Mouse (Mus musculus) 3134 (cell line): Measurements from ENCODE around the gene Slc25a30.
A peak's percentile ranks its signal among the peaks of the same experiment; 100 is the strongest.

Experiments
- DNase-seq: peaks from one replicate; pipeline ENCODE4 v3.0.0-alpha.2; 2011; ENCODE audit warnings: low spot score; ENCODE audit not compliant: insufficient read length; ENCODE audit errors: extremely low read depth

Gene Slc25a30

GRCm38 (mm10) chr14:75786868-75787793 is at the start of gene Slc25a30:
Gene Slc25a30, minus strand, starts transcription at chr14:75787037.
- DNase-seq = peak; percentile 95

DNA sequence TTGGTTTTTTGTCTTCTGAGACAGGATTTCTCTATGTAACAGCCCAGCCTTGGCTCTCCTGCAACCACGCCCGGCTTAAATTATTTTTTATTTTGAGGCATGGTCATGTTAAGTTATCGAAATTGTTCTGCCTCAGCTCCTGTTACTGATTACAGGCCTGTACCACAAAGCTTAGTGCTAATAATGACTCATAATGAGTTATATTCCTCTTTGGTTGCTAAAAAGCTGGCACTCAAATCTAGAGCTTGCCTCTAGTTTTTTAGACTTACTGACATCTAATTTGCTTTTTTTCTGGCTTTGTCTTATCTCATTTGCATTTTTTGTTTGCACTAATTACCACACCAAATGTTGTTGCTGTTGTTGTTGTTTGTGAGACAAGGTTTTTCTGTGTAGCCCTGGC is 49.7 kb upstream of the Slc25a30 start:
- DNase-seq = no peak

- DNase-seq = peak; percentile 71
Observed at GRCm38 (mm10) chr14:75834739-75835381, 48.0 kb upstream of the Slc25a30 start.

DNA sequence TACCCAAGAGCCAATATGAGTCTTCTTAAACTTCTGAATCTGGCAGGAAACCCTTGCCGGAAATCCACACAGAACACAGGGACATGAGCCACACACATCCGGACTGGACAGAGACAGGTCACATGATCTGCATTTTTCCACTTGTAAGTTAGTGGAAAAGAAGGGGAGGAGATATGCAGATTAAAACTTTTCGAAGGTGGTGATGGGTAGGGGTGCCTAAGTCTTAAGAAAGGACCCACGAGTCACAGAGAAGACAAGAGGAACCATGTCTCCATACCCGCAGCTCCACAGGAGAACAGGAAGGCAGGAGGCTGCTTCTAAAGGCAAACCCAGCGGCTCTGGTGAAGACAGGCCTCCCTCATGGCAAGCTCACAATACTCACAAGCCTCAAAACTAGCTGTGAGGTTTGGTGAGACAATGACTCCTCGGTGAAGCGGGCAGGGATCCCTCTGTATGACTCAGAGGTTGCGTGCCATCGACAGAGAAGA is 47.5 kb upstream of the Slc25a30 start:
- DNase-seq = peak; percentile 80

GRCm38 (mm10) chr14:75833546-75834250 is 46.9 kb upstream of the Slc25a30 start:
- DNase-seq = peak; percentile 36

DNA sequence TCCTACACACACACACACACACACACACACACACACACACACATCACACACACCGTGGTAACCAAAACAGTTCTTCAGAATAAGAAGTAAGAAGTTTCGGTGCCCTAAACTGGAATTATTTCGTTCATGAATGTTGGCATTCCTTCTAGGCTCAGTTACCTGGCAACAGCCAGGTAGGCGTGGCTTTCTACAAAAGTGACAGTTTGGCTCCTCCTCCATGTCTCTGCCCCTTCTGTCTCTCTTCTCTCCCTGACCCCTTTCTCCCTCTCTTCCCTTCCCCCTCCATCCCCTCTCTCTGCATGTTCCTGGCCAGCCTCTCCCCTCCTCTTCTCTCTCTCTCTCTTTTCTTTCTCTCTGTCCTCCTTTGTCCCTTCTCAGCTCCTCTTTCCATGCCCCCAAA is 46.1 kb upstream of the Slc25a30 start:
- DNase-seq = no peak

GRCm38 (mm10) chr14:75832031-75832430 is 45.2 kb upstream of the Slc25a30 start:
- no peak for DNase-seq

- peak; percentile 64 for DNase-seq
Observed at GRCm38 (mm10) chr14:75829817-75830216, 43.0 kb upstream of the Slc25a30 start.

DNA sequence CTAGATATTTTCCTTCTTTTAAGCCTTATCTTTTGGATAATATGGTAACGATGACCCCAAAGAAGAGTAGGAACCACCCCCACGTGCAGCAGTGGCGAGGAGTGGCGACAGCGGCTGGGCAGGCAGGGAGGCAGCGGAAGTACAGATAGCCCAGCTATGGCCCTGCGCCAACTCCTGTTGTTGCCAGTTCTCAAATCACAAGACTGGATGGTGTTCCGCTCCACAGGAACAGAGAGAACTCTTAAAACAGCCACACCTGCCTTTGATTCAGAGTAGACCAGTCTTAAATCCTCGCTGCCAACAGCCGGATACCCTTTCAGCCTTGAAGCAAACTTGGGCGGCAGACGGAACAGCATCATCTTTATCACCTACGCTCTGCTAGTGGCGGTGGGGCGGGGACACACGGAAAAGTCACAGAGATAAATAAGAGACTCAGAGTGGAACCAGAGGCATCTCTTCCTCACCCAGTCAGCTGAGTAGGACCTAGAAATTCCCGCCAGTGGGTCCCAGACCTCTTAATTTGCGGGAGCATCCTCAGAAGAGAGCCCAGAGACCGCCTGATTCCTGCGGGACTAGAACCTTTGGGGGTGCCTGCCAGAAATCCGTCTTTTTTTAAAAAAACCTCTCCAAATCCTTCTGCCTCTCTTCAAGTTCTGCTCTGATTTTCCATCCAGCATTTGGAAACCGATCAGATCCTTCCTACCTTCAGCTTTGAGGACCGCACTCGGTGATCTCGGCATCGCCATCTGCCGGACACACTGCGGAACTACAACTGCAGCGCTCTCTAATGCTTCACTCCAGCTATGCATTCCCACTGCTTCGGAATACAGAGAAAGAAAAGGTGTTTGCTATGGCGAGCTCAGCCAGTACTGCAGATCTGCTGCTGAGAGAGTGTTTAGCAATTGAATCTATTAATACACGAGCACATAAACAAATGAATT is 42.3 kb upstream of the Slc25a30 start:
- peak; percentile 52 for DNase-seq

- no peak for DNase-seq
Observed at GRCm38 (mm10) chr14:75828221-75828620, 41.4 kb upstream of the Slc25a30 start.

DNA sequence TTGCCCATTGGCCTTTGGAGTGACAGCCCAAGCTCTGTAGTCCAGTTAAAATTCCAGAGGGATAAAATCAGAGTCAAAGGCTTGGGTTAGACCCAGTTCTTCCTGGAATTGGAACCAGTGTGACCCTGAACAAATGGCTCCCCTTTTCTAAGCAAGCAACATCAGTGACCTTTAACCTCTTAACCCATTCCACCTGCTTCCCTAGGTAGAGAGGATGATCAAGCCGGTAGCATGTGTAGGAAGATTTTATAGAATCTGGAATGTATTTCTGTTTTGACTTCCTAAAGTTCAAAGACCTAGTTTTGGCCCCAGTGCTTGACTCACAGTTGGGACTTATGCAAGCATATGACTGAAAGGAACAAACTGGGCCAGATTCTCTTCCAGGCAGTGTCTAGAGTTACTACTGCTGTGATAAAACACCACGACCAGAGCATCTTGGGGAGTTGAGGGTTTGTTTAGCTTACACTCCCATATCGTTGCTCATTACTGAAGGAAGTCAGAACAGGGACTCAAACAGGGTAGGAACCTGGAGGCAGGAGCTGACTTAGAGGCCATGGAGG is 40.1 kb upstream of the Slc25a30 start:
- no peak for DNase-seq

DNA sequence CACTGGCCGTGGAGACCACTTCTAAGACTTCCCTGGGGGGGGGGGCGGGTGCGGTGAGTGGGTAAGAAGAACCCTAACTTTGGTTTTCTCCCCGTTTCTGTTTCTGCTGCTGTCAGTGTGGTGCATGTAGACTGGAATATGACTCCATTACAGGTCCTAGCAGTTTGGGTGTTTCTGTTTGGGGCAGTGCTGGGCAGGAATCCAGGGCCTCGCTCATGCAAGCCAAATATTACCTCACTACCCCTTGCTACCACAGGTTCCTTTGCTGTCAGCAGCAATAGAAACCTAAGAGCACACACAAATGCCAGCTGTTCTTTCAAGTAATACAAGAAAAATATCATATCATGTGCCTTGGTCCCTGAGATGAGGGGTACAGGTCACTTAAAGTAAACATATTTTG is 33.2 kb upstream of the Slc25a30 start:
- DNase-seq = peak; percentile 52

DNA sequence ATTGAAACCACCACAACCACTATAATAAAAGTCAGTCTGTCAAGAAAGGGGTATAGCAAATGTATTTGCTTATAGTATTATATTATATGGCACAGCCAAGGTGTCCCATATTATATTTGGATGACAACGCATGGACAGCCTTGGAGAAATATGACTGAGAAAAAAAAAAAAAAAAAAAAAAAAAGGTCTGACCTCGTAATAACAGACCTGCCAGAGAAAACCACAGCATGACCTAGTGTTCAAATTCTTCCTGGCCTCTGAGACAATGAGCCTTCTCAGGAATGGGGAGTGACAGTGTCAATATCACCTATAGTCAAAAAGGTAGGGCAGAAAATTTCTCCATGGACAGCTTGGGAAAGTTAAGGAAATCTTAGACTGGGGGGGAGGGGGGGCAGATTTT is 32.5 kb upstream of the Slc25a30 start:
- no peak for DNase-seq

GRCm38 (mm10) chr14:75818528-75818927 is 31.7 kb upstream of the Slc25a30 start:
- no peak for DNase-seq

DNA sequence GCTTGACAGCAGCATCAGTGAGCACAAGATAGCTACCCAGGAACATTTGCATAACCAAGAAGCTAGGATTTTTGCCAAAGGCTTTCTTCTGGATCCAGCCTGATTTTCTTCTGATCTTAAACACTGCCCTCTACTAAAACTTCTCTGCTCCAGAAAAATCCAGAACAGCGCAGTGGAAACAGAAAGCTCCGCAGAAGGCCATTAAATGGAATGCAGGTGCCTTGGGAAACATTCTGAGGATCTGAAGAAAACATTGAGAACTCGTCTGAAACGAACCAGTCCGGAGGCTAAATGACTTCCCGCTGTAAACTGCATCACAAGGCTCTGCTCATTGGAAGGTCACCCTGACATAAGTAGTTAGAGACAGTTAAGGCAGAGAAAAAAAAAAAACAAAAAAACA is 23.1 kb upstream of the Slc25a30 start:
- DNase-seq = no peak

DNA sequence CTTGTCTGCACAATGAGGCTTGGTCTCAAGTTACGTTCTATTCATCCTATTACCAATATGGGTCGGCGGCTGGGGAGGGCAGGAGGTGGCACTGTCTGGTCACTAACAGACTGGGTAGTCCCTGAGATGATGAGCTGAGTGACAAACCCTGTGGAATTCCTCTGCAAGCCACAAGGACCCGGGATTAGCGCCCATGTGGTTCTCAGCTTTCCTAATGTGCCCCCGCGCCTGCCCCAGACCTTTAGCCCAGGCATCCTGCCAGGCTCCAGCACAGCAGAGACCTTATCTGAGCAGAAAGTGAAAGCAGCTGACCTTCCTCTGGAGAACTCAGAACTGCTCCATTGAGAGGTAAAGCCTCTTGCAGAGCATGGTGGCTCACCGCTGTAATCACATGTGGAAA is 21.0 kb upstream of the Slc25a30 start:
- DNase-seq = peak; percentile 59

- no peak for DNase-seq
Observed at GRCm38 (mm10) chr14:75797769-75798386, 11.0 kb upstream of the Slc25a30 start.

DNA sequence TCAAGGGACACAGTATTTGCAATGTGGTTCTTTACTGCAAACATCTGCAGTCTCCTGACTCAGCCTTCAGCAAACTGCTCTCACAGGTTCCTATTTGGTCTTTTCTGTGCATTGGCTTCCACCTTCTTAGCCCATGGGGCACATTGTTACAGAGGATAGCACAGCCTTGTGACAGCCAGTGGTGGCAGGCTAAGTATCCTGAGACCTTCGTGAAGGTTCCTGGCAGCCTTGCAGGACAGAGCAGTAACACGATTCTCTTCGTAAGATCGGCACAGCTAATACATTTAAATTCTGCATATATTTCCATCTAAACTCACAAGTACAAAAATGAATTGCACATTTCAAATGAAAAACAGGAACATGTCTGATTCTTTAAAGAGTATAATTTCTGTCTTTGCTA is 9.1 kb upstream of the Slc25a30 start:
- DNase-seq = no peak

GRCm38 (mm10) chr14:75794726-75795125 is 7.9 kb upstream of the Slc25a30 start:
- no peak for DNase-seq
